Mouse (Mus musculus) CH12F3 (cell line): ENCODE results near the gene Unc5b.
"Not testable (repeated sequence)": the region's sequence is repeated elsewhere in the genome, so short reads cannot be mapped to it uniquely, and the experiment has no call there.

Source experiments
- in situ Hi-C: fragments of 300-500 bp; cut with MboI; formaldehyde crosslinking; loops from 2 replicates; pipeline ENCODE4 v1.14.3; 2020; ENCODE audit warnings: low sequenced_read_pairs

Gene Unc5b

DNA sequence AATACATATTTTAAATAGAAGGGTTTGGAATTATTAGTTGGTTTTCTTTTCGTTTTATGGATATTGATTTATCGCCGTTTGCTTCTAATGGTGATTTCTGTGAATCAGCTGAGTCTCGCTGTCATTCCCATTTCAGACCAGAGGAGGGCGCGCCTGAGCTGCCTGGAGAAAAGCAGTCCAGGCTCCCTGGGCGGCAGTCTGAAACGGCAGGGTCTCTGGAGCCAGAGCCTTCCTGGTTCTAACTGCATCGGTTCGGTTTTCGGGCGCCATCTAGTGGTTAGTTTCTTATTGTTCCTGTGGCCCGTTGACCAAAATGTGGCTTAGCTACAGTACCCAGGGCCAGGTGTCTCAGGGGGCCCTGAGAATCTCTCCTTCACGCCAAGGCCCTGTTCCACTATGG, 71.0 kb downstream of the Unc5b start:
- in situ Hi-C loops: no loop called here

DNA sequence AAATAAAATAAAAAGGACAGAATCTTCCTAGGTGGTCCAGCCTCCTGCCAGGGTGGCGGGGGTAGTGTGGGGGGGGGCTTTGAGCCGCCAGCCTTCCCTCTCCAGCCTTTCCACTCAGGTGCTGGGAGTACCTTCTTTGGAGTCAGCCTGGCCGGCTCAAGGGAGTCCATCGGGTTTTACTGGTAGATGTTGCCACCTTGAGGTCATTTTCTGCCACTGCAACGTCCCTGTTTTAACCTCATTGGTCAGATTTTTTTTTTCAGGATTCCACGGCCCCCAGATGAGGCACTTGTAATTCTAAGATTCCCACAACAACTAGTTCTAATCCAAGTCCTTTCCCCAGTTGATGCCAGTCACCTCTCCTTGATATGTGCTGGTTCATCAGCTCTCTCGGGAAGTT, 74.4 kb downstream of the Unc5b start:
- in situ Hi-C loops: loop anchor here (10.0 kb wide), 2 partner anchors 222 to 452 kb away; no protein-coding TSS in a partner anchor

DNA sequence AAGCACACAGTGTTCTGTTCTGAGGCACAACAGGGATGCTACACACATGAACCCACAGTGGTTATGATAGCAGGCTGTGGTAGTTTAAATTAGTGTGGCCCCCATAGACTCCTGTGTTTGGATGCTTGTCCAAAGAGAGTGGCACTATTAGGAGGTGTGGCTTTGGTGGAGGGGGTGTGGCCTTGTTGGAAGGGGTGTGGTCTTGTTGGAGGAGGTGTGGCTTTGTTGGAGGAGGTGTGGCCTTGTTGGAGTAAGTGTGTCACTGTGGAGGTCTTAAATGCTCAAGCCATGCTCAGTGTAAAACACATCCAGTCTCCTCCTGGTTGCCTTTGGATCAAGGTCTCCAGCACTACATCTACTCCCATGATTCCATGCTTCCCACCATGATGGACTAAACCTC, 75.2 kb downstream of the Unc5b start:
- in situ Hi-C loops: loop anchor here (10.0 kb wide), 2 partner anchors 221 to 451 kb away; no protein-coding TSS in a partner anchor

DNA sequence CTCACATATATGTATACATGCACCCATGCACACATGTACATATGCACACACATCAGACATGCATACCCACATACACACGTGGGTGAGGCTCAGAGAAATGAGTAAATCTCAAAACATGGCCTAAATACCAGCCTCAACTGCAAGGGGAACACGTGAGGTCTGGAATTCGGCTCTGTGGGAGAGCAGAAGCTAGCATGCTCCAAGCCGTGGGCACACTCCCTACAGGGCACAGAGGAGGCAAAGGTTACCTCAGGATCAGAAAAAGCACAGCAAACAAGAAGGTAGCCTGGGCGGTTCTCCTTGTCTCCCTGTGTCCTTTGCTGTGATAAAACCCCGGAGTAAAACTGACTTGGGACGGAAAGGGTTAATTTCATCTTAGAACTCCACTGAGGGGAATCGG, 77.4 kb downstream of the Unc5b start:
- in situ Hi-C loops: loop anchor here (5.0 to 10.0 kb wide), 3 partner anchors 219 to 449 kb away; no protein-coding TSS in a partner anchor

DNA sequence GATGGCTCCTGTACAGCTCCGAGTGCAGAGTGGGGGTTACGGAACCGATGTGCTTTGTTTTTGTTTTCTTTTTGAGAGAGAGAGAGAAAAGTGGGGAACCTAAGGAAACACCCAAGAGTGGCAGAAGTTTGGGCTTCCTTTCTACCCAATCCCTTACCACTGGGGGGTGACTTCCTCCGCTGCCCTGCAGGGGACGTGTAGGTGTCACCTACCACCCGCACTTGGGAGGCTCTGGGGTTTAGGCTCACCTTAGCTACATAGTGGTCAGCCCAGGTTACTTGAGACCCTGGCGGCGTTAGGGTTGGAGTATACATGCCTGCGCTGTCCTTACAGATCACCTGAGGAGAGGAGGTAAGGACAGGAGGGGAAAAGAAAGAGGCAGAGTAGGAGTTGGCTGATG, 78.1 kb downstream of the Unc5b start:
- in situ Hi-C loops: loop anchor here (5.0 to 10.0 kb wide), 3 partner anchors 218 to 448 kb away; no protein-coding TSS in a partner anchor

DNA sequence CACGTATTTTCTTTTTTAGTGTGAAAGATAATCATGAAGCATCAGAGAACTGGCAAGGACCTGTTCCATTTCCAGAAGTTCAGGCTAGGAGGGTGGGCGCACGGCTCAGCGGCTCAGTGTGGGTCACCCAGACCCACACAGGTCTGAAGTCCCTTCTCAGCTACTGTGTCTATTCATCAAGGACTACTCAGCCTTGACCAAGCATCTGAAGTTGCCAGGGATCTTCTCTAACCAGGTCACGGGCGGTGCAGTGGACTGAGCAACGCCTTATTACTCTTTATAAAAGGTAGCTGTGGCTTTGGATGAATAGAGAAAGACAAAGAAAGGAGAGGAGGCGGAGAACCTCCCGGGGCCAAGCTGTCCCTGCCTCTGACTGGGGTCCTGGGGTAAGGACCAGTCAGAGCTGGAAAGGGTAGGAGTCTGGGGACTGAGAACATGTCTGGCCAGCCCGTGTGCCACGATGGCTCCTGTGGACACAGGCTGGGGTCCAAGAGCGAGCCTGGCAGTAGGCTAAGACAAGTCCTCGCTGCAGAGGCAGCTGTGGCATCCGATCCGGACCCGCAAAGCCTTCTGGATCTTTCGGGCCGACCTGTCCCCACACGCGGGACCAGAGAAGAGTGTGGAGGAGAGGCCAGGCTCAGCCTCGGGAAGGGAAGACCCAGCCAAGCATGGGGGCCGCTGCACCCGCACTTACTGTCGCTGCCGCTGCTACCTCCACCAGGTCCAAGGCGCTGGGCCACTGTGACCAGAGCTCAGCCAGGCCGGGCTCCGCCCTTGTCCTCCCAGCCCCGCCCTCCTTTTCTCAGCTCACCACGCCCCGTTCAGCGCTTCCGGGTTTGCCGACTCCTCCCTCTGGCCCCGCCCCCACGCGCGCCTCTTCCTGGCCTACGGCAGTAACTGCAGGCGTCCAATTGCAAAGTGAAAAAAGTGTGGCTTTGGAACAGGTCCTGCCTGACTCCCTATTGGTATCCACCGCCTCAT, 79.1 kb downstream of the Unc5b start, which contains the start of gene Slc29a3:
Gene Slc29a3, minus strand, starts transcription at position 755 of the 981 bp plus-strand sequence.
- in situ Hi-C loops: loop anchor here (5.0 to 10.0 kb wide), 3 partner anchors 218 to 448 kb away; no protein-coding TSS in a partner anchor

DNA sequence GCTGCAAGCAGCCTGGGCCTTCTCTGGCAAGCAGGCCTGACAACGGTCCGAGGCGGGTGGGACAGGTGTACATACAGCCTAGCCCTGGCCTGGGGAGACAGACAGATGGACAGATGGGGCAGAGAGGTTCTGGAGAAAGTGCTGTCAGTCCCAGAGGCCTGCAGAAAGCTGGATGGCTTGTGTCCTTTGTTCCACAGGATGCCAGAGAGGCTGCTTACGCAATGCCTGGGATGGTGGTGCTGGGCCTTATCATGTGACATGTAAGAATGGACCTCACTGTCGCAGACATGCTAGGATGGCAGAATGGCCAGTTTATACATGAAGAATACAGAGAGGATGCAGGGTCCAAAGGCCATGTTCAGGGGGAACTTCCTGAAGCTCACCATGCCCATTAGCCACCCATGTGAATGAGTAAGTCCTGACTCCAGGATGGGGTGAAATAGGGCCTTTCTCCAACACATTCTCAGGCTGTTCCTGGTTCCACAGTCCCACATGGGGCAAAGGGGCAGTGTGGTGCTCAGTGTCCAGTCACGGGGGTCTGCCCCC, 83.6 kb downstream of the Unc5b start:
- in situ Hi-C loops: no loop called here

DNA sequence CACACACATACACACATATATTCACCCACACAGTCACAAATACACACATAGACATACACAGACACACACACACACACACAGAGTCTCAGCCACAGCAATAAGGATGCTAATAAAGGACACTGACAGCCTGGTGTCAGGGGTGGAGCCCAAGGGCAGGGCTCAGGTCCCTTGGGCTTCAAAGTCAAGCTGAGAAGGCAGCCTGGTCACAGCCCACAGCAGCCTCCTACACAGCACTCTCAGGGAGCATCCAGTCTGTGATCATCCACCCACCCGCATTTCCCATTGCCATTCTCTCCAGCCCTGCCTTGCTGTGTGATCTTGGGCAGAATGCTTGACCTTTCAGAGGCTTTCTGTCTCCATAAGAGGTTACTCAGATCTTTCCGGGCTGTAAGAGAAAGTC, 84.9 kb downstream of the Unc5b start:
- in situ Hi-C loops: no loop called here

DNA sequence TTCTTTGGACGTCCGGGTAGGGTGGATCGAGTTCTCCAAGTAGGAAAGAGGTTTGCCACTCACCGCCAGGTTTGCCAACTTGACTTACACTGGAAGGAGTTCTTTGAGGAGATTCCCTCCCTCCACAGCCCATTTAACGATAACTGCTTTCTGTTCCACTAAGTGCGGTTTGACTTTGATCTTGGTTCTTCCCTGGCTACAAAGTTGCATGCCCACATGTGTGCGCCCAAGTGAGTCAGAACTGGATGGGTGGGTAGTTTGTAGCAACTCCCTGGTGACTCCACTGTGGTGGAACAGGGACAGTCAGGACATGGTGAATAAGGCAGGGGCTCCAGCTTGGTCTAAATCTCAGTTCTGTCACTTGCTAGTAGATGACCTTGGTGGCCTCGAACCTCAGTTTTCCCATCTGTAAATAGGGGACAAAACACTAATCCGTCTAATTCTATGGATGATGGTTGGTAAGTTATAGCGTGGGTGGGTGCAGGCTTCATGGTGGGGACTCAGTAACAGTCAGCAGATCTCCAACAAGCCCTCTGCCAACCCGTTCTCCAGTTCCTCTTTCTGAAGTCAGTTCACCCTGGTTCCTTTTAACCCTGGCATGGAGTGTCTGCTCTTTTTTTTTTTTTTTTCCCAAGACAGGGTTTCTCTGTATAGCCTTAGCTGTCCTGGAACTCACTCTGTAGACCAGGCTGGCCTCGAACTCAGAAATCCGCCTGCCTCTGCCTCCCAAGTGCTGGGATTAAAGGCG, 86.7 kb downstream of the Unc5b start:
- in situ Hi-C loops: no loop called here

DNA sequence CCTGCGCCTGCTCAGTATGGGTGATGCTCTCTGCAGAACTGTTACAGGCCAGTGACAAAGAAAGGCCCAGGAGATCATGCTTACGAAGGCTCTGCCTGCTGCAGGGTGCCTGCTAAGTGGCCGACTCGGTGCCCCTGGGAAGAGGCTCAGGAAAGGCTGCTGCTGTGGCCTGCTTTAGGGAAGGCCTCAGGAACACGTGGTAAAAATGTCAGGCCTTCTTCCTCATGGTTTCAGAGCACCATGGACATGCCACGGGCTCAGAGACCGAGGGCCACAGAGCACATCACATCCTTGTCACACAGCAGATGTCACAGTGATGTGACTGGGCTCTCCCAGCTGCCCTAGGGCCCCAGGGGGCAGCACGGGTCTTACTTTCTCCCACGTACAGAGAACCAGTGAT, 87.7 kb downstream of the Unc5b start:
- in situ Hi-C loops: no loop called here

DNA sequence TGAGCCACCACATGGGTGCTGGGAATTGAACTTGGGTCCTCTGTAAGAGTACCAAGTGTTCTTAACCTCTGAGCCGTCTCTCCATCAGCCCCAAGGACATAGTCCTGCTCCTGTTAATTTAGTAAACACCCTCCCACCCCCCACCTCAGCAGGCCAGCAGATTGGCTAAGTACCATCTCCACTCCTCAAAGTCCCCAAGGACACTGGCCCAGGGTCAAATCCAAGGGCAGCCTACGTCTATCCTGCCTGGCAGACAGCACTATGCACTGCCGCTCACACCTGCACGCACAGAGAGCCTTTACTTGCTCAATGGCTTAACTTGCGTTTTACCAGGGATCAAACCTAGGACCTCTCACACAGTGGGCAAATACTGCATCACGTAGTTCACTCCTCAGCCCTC, 88.4 kb downstream of the Unc5b start:
- in situ Hi-C loops: no loop called here

DNA sequence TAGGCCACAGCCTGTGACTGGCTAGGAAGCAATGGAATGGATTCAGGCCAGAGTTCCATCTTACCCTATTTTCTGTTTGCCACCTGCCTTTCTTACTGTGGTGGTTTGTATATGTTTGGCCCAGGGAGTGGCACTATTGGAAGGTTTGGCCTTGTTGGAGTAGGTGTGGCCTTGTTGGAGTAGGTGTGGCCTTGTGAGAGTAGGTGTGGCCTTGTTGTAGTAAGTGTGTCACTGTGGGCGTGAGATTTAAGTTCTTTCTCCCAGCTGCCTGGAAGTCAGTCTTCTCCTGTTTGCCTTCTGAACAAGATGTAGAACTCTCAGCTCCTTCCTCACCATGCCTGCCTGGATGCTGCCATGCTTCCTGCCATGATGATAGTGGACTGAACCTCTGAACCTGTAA, 89.1 kb downstream of the Unc5b start:
- in situ Hi-C loops: not testable (repeated sequence)

DNA sequence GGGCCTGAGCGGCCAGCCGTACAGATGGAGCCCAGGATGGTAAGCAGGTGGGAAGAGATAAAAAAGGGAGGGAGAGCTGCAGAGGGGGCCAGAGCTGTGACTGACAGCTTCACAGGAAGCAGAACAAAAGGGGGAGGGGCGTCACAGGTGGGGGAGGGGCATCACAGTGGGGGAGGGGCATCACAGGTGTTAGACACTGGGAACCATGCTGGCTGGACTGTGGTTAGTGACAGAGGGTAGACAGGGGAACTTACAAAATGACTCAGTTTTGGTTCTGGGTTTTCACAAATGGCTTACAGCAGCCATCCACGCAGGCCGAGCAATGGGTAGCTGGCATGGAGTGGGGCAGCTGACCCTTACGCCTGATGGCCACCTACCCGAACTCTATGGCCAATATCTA, 89.9 kb downstream of the Unc5b start:
- in situ Hi-C loops: no loop called here

DNA sequence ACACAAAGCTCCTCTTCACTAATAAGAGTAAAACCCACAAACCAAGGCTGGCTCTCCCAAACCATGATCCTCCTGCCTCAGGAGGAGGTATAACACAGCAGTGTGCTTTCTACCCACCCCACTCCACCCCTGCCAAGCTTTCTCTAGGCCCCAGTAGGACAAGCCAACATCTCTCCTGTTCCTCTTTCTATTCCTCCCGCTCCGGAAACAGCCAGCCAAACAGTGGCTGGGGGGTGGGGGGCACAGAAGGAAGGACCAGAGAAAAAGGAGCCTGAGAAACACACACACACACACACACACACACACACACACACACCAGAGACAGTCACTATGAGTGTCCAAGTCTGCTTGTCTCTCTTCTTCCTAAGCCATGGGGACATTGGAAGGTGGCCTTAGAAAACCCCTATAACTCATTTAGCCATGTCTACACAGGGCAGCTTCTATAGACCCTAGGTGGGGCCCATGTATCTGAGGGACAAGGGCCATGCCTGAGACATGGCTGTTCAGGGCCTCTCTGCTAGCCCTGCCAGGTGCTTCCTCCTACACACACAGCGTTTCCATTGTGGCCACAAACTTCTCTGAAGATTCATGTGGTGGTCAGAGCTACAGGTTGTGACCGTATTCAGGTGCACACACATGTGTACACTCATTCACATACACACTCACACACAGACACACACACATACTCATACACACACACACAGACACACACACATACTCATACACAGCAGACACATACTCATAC, 91.6 kb downstream of the Unc5b start:
- in situ Hi-C loops: loop anchor here (5.0 kb wide), 1 partner anchor 37 kb away; no protein-coding TSS in a partner anchor

DNA sequence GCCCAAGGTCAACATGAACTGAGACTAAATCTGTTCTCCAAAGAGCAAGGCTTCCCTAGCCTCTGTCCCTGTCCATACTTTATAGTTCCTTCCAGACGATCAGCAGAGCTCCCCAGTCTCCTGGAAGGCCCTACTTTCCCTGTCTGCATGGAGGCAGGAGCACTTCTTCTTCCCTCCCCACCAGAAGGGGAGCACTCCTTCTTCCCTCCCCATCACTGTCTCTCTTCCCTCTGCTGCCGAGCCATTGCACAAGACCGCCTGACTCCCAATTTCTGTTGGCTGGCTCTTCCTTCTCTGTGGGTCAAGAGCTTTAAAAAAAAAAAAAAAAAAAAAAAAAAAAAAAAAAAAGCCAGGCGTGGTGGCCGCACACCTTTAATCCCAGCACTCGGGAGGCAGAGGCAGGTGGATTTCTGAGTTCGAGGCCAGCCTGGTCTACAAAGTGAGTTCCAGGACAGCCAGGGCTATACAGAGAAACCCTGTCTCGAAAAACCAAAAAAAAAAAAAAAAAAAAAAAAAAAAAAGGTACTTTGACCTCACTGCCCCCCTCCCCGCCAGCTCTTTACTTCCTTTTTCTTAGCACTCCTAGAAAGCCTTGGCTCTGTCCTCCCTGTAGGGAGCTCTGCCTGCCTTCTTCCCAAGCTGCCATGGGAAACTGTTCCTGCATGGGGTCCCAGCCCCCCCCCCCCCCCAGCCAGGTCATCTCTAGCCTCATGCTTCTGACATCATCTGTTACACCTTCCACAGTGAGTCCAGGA, 93.3 kb downstream of the Unc5b start:
- in situ Hi-C loops: loop anchor here (5.0 kb wide), 1 partner anchor 36 kb away; no protein-coding TSS in a partner anchor

DNA sequence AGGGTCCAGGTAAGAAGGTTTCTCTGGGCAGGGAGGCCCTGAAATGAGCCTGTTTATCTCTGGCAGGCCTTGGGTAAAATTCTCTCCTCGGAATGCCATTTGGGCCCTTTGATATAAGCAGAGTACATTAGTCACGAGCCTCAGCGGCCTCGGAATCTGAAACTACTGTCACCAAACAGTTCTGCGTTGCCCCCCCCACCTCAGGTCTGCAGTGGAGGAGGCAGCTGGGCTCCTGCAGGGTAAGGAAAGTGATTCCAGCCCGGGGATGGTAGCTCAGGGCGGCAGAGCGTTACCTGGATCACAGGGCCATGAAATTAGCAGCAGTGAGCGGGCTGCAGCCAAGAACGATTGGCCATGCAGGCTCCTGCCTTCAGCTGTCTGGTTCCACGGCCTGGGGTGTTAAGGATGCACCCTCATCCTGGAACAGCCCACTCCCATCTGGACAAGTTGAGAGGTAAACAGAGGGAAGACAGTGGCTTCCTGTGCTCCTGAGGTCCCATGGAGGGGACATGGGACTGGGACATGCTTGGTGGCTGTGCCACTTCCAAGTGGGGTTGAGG, 94.1 kb downstream of the Unc5b start:
- in situ Hi-C loops: loop anchor here (5.0 kb wide), 1 partner anchor 35 kb away; no protein-coding TSS in a partner anchor

DNA sequence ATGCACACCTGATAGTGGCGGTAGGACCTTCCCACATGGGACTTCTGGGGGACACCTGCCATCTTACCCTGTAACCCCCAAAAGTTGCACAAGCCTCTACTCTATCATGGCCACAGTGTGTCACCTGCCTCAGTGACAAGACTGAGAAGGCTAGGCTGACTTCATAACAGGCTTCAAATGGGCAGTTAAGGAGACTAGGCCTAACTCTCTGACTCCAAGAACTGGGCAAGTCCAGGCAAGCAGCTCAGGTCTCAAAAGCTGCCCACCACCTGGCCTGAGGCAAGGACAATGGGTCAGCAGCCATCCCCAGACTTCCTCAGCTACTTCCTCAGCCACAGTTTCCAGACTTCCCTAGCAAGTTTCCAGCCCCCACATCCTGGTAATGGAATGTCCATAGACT, 95.6 kb downstream of the Unc5b start:
- in situ Hi-C loops: loop anchor here (5.0 kb wide), 1 partner anchor 33 kb away; no protein-coding TSS in a partner anchor

DNA sequence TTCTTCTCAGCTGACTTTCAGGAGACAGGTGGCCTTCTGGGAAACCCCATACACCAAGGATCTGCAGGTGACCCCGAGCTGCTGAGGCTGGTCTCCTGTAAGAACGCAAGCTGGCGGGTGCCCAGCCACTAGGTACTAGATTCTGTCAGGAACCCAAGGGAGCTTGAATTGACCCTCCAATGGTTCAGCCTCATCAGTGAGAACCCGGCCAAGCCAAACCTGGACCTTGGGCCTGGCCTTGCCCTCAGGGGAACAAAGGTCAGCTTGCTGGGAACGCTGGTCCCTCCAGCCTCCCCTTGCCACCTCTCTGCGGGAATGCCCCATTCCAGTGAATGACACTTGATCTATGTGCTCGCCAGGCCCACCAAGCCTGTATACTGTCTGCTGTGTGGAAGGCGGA, 97.9 kb downstream of the Unc5b start:
- in situ Hi-C loops: no loop called here

DNA sequence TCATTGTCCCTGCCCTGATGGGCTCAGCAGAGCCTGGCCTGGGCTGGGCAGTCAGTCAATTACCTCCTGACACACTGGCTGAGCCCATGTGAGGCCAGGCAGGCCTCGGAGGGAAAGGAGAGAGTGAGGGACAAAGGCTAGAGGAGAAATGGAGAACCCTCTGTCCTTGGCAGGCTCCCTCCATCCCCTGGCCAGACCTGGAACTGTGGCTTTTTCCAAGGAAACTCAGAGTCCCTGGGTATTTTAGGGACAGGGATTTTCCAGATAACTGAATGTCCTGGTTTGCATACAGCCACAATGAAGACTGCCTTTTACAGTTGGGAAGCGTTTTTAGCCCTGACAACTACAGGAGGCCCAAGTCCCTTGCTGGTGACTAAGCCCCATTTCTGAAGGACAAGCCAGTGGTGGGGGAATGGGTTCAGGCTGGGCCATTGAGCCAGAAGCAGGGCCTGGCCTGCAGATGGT, 99.0 kb downstream of the Unc5b start:
- in situ Hi-C loops: no loop called here
